Mouse (Mus musculus) ovary, adult 2 months (tissue): ENCODE data around the gene Cdhr4. TPM values are rescaled to one million over a fixed set of nuclear protein-coding genes. Genes with fewer than 3 reads are reported as not detected.

Experiments
- polyA plus RNA-seq: library from polyadenylated mRNA; depleted of rRNA; stranded (reverse); fragments of >200 nt; gene quantifications from 2 replicates; pipeline ENCODE4 v1.2.3, GENCODE M21; 2012; rRNA removed

Cdhr4 gene
- polyA plus RNA-seq: 99.9 and 106 TPM in 2 replicates

GRCm38 (mm10) chr9:107992197-107992596 lies at the start of gene Cdhr4:
Gene Cdhr4, plus strand, starts transcription at chr9:107992497.

GRCm38 (mm10) chr9:107949922-107950235 lies 42.4 kb upstream of the Cdhr4 start, which contains the start of gene Traip:
Gene Traip, plus strand, starts transcription at chr9:107950136.

GRCm38 (mm10) chr9:107975399-107976386 lies 16.6 kb upstream of the Cdhr4 start, which contains the start of gene Uba7:
Gene Uba7, plus strand, starts transcription at chr9:107975505.

GRCm38 (mm10) chr9:107982681-107983346 lies 9.5 kb upstream of the Cdhr4 start, which contains the start of gene Gm20661:
Gene Gm20661, plus strand, starts transcription at chr9:107983058.

GRCm38 (mm10) chr9:107985131-107986119 lies 6.9 kb upstream of the Cdhr4 start, which contains the start of gene Inka1:
Gene Inka1, minus strand, starts transcription at chr9:107985879.

GRCm38 (mm10) chr9:107996049-107996448 lies 3.8 kb downstream of the Cdhr4 start, which contains the start of gene Gm20662:
Gene Gm20662, plus strand, starts transcription at chr9:107996349.

GRCm38 (mm10) chr9:108001922-108002770 lies 9.8 kb downstream of the Cdhr4 start, which contains the start of gene Ip6k1:
Gene Ip6k1, plus strand, starts transcription at chr9:108002501.

GRCm38 (mm10) chr9:108049016-108049455 lies 56.7 kb downstream of the Cdhr4 start, which contains the start of gene Gmppb:
Gene Gmppb, plus strand, starts transcription at chr9:108049242.

Other genes starting within 250 kb of the Cdhr4 start
- gene Rbm5, start 221.5 kb upstream of the Cdhr4 start, polyA plus RNA-seq: 69.0 and 96.6 TPM in 2 replicates
- gene Rbm6, start 119.3 kb upstream of the Cdhr4 start, polyA plus RNA-seq: 16.1 and 17.1 TPM in 2 replicates
- 42.1 and 43.0 TPM in 2 replicates for gene Mon1a, start 104.3 kb upstream of the Cdhr4 start, polyA plus RNA-seq
- 48.6 and 48.9 TPM in 2 replicates for gene Mst1r, start 85.6 kb upstream of the Cdhr4 start, polyA plus RNA-seq
- gene Actl11, start 64.0 kb upstream of the Cdhr4 start, polyA plus RNA-seq: not detected in 2 replicates
- 0.30 and 0.47 TPM in 2 replicates for gene Camkv, start 56.8 kb upstream of the Cdhr4 start, polyA plus RNA-seq
- 1.5 and 3.1 TPM in 2 replicates for gene Traip, start 42.4 kb upstream of the Cdhr4 start, polyA plus RNA-seq
- 58.8 and 64.4 TPM in 2 replicates for gene Uba7, start 17.0 kb upstream of the Cdhr4 start, polyA plus RNA-seq
- gene Gm20661, start 9.4 kb upstream of the Cdhr4 start, polyA plus RNA-seq: 2.7 TPM in 2 replicates
- gene Inka1, start 6.6 kb upstream of the Cdhr4 start, polyA plus RNA-seq: 21.3 and 24.2 TPM in 2 replicates
- 6.8 and 10.1 TPM in 2 replicates for gene Gm20662, start 3.9 kb downstream of the Cdhr4 start, polyA plus RNA-seq
- gene Ip6k1, start 10.0 kb downstream of the Cdhr4 start, polyA plus RNA-seq: 209 and 244 TPM in 2 replicates
- 21.7 and 28.2 TPM in 2 replicates for gene Gmppb, start 56.7 kb downstream of the Cdhr4 start, polyA plus RNA-seq
- 6.8 and 8.7 TPM in 2 replicates for gene Amigo3, start 60.7 kb downstream of the Cdhr4 start, polyA plus RNA-seq
- 0.25 and 0.45 TPM in 2 replicates for gene Mst1, start 87.9 kb downstream of the Cdhr4 start, polyA plus RNA-seq
- 113 and 122 TPM in 2 replicates for gene Rnf123, start 90.8 kb downstream of the Cdhr4 start, polyA plus RNA-seq
- gene Apeh, start 102.1 kb downstream of the Cdhr4 start, polyA plus RNA-seq: 90.7 and 116 TPM in 2 replicates
- gene Bsn, start 197.9 kb downstream of the Cdhr4 start, polyA plus RNA-seq: 1.9 and 2.0 TPM in 2 replicates